Mouse (Mus musculus) layer of hippocampus, postnatal 25 days (tissue): Measurements from ENCODE around the gene Cst9. TPM values are rescaled to one million over a fixed set of nuclear protein-coding genes. Genes with fewer than 3 reads are reported as not detected.
A peak's percentile ranks its signal among the peaks of the same experiment; 100 is the strongest.

Experiments used
- DNase-seq, 2 experiments: peaks; one replicate each; pipeline ENCODE4 v3.0.0; 2022; ENCODE audit warnings: mixed read lengths in 2 of 2, low spot score in 1 of 2; ENCODE audit errors: extremely low spot score in 1 of 2
- total RNA-seq, 2 experiments: library from RNA; stranded (reverse); gene quantifications; 2 replicates each; pipeline ENCODE4 v1.2.3; 2021

Cst9 gene
- total RNA-seq, 2 experiments from 2014 or later = not detected

DNA sequence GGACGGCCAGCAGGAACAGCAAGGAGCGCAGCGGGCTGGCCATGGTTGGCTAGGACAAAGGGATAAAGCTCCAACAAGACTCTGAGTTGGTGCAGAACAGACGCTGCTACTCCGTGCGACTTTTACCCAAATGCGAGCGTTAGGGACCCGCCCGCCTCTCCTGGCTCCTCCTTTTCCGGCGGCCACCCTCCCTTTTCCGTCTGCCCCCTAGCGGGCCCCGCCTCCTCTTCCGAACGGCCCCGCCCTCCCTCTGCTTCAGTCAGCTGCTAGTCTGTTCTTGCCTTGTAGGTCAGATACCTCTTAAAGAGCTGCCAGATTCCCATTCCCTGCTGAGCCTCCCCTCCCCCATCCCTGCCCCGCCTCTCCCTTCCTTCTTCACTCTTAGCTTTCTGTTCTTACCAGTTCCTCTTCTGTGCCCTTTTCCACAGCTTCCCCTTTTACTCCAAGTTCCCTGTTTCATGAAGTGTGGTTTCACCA lies 40.4 kb downstream of the Cst9 start, which contains the start of gene Cst3:
Gene Cst3 (minus strand): TSS at position 358 of the 477 bp plus-strand sequence.
- peak; percentile 78 to 85 for DNase-seq

DNA sequence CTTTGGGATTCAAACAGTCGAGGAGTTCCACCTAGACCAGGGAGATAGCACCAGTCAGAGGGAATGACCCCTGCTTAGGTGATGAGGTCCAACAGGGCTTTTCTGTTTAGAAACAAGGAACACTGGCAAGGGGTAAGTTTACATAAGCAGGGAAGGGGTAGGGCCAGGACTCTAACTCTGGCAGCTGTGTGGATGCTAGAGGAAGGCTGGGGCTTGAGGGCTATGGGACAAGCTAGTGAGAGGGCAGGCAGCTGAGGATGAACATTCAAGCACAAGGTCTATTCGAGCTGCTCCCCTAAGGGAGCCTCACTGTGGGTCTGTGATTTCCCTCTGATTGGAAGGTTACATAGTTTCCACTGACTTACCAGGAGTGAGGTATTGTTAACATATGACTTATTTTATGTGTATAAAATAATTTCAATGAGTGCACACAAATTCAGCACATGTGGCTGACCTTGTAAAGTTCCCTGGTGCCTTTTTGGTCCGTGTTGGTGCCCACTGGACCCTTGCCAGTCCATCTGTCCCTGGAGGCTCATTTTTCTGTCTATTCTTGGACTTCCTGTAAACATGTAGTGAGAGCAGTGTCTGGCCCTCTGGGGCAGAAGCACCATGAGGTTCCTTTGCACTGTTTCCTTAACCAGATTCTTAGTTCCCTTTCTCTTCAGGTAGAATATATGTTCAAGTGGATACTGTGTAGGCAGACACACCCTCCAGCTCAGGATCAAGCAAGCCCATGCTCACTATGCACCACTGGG lies 42.2 kb downstream of the Cst9 start:
- no peak for DNase-seq

DNA sequence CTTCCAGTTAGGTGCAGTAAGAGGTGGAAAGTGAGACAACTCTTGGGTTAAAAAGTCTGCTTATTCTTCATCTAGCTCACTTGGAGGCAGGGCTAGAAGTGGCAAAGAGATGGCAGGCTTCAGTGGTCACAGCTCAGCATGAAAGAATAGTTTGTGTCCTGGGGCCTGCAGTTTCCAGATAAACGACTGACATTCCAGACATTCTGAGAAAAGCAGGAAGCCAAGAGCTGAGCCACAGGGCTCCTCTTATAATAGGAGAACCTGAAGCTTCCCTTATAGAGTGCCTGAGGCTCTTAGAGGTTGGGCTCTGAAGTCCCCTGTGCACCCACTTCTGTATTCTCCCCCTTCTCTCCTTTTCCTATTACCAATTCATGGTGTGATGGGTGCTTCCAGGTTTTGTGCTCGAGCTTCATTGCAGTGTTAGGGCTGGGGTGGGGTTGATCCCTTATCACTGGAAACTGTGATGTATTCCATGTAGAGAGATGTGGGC lies 43.7 kb downstream of the Cst9 start:
- DNase-seq = no peak

DNA sequence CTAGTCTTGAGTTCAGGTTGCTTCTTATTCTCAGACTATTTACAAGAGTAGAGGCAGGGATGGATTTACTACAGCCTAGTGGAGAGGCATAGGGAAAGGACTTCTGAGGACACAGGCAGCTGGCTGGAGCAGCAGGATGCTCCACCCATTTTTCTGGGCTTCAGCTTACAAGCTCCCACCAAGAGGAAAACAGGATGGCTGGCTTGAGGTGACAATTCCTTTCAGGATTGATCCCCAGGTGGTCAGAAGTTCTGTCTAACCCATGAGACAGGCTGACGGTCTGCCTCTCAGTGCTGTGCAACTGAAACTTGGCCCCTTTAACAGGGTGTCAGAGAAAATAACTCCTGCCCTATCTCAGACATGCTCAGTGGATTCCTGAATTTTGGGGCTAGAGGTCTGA lies 44.3 kb downstream of the Cst9 start:
- DNase-seq = no peak

DNA sequence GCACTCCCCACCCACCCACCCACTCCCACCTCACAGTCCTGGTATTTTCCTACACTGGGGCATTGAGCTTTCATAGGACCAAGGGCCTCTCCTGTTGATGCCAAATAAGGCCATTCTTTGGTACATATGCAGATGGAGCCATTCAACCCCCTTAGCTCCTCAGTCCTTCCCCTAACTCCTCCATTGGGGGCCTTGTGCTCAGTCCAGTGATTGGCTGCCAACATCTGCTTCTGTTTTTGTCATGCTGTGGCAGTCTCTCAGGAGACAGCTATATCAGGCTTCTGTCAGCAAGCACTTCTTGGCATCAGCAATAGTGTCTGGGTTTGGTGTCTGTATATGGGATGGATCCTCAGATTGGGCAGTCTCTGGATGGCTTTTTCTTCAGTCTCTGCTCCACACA lies 49.8 kb downstream of the Cst9 start:
- no peak for DNase-seq

Other genes with a start within 250 kb of the Cst9 start
- gene Nxt1, start 162.5 kb upstream of the Cst9 start, total RNA-seq = 10 to 100 TPM; 11.2 to 16.0 TPM
- 10 to 100 TPM; 30.4 to 32.4 TPM for gene Gzf1, start 154.1 kb upstream of the Cst9 start, total RNA-seq
- gene Napb, start 102.7 kb upstream of the Cst9 start, total RNA-seq = 100 to 1,000 TPM; 300 to 310 TPM
- gene Cstl1, start 84.8 kb upstream of the Cst9 start, total RNA-seq = under 1 TPM in 1 of 2 experiments, not detected in 1; 0.85 TPM
- gene Cst11, start 63.6 kb upstream of the Cst9 start, total RNA-seq = not detected
- gene 8030411F24Rik, start 53.1 kb upstream of the Cst9 start, total RNA-seq = not detected
- gene Cst12, start 45.8 kb upstream of the Cst9 start, total RNA-seq = 1 to 10 TPM; 4.0 to 6.1 TPM
- under 1 TPM in 1 of 2 experiments, not detected in 1; 0.37 TPM for gene Cst8, start 36.4 kb upstream of the Cst9 start, total RNA-seq
- not detected for gene Cst13, start 15.1 kb upstream of the Cst9 start, total RNA-seq
- not detected for gene 9230104L09Rik, start 29.9 kb downstream of the Cst9 start, total RNA-seq
- gene Cst3, start 40.5 kb downstream of the Cst9 start, total RNA-seq = 1,000 to 10,000 TPM; 2,237 to 2,613 TPM
- gene Gm1330, start 168.1 kb downstream of the Cst9 start, total RNA-seq = not detected
- not detected for gene Gm10750, start 182.1 kb downstream of the Cst9 start, total RNA-seq